In genomic region chr3:138026286-138026685, GRCm38 (mm10) we compare ENCODE assay signal across 9 mouse cellular contexts. TPM values are rescaled to one million over a fixed set of nuclear protein-coding genes. Genes with fewer than 3 reads are reported as not detected.
A peak's percentile ranks its signal among the peaks of the same experiment; 100 is the strongest.
DNase-seq lines count a peak whose midpoint lies in the region; ATAC-seq and TF ChIP-seq lines count a peak whose summit lies in the region.
"Had no signal": no experiment of that assay in that cellular context is flagged by ENCODE, and none has a peak within 500 bp of the region (broad histone marks: within the 10 kb centered on the region; RNA-seq: fewer than 3 reads in every experiment).

No protein-coding gene starts in this region.

- in situ Hi-C loops in Patski (cut with MboI; ENCODE audit: low pct_unique_long_range_greater_than_20kb): no loop called here

- CTCF ChIA-PET in Patski (lab: Charles Lee): interaction anchor here (1.7 to 1.8 kb wide), 2 partner anchors 9 to 35 kb away, joined by 4 to 7 read pairs; no protein-coding TSS in a partner anchor

- H3K4me1 ChIP-seq in midbrain, embryonic 13.5 days (replicated peaks): no peaks in the 10 kb centered on the region
- H3K4me1 ChIP-seq in midbrain, embryonic 14.5 days (ENCODE audit: control insufficient read depth, insufficient read depth, low read length): no peaks in the 10 kb centered on the region
- H3K4me1 ChIP-seq: neural tube, embryonic 13.5 days had no signal

- intact Hi-C loops in heart, postnatal 25 days (cut with DNase I): loop anchor here (2.0 kb wide), 1 partner anchor 41 kb away; the partner anchor contains the start of gene Gm5105

- no peak for TF ChIP-seq CTCF in Patski (IDR thresholded peaks at IDR 0.05)

- H3K27me3 ChIP-seq in Patski: no peaks in the 10 kb centered on the region
- no peaks in the 10 kb centered on the region for H3K27me3 ChIP-seq in midbrain, embryonic 13.5 days
- H3K27me3 ChIP-seq in midbrain, embryonic 14.5 days (ENCODE audit: control insufficient read depth, insufficient read depth, low read length): no peaks in the 10 kb centered on the region
- H3K27me3 ChIP-seq: neural tube, embryonic 13.5 days had no signal

- no peak overlapping the region for H3K9ac ChIP-seq in midbrain, embryonic 13.5 days (replicated peaks)
- no peak overlapping the region for H3K9ac ChIP-seq in midbrain, embryonic 14.5 days (replicated peaks; ENCODE audit: low read length)
- H3K9ac ChIP-seq: neural tube, embryonic 13.5 days had no signal

- DNase-seq in frontal cortex, postnatal 10 days (ENCODE audit: low spot score in 2 of 2): peak; percentile 18 to 26
- no peak for DNase-seq in frontal cortex, postnatal 25 days (ENCODE audit: low spot score in 2 of 2)
- DNase-seq in Patski (ENCODE audit: low read depth, low spot score): no peak
- DNase-seq in frontal cortex, postnatal 14 days (ENCODE audit: low spot score in 2 of 2): peak; percentile 13 to 16
- peak; percentile 35 for DNase-seq in heart, postnatal 25 days (ENCODE audit: low spot score)
- DNase-seq in thymus, postnatal 14 days: no peak
- no peak for DNase-seq in midbrain, embryonic 14.5 days

- H3K9me3 ChIP-seq in midbrain, embryonic 13.5 days: no peaks in the 10 kb centered on the region; the same call in 1 of the 2 replicates
- H3K9me3 ChIP-seq in midbrain, embryonic 14.5 days (ENCODE audit: control insufficient read depth, low read length): no peaks in the 10 kb centered on the region
- H3K9me3 ChIP-seq: neural tube, embryonic 13.5 days had no signal

- H3K4me2 ChIP-seq in midbrain, embryonic 13.5 days (replicated peaks): no peak overlapping the region
- H3K4me2 ChIP-seq in midbrain, embryonic 14.5 days (ENCODE audit: low read length): no peak overlapping the region
- H3K4me2 ChIP-seq: neural tube, embryonic 13.5 days had no signal

- WGBS in midbrain, embryonic 13.5 days: 91% methylated on average over 10 of the region's 10 CpGs
- 90% methylated on average over 10 of the region's 10 CpGs for WGBS in midbrain, embryonic 14.5 days

- ATAC-seq in Patski: peak; percentile 30
- ATAC-seq in midbrain, embryonic 13.5 days: no peak
- no peak for ATAC-seq in midbrain, embryonic 14.5 days (ENCODE audit: low FRiP score, low TSS enrichment)

- POLR2A ChIA-PET in Patski (lab: Charles Lee): interaction anchor here (0.6 to 1.2 kb wide), 2 partner anchors 9 to 651 kb away, joined by 3 to 4 read pairs; no protein-coding TSS in a partner anchor

- no peak overlapping the region for H3K27ac ChIP-seq in midbrain, embryonic 13.5 days
- no peak overlapping the region for H3K27ac ChIP-seq in midbrain, embryonic 14.5 days (replicated peaks; ENCODE audit: low read depth, low read length)
- H3K27ac ChIP-seq: neural tube, embryonic 13.5 days had no signal

- no peak overlapping the region for H3K4me3 ChIP-seq in midbrain, embryonic 13.5 days (replicated peaks)
- H3K4me3 ChIP-seq in midbrain, embryonic 14.5 days (replicated peaks; ENCODE audit: low read depth, low read length): no peak overlapping the region
- H3K4me3 ChIP-seq: neural tube, embryonic 13.5 days had no signal

- H3K36me3 ChIP-seq in midbrain, embryonic 13.5 days: no peaks in the 10 kb centered on the region
- H3K36me3 ChIP-seq in midbrain, embryonic 14.5 days (ENCODE audit: control insufficient read depth, insufficient read depth, low read length): no peaks in the 10 kb centered on the region
- H3K36me3 ChIP-seq: neural tube, embryonic 13.5 days had no signal

RNA-seq across cellular contexts. Expression of gene 1110002E22Rik, which starts 38.6 kb away (rescaled TPM):
- polyA plus RNA-seq in Patski (2021): 0.67 TPM
- total RNA-seq in heart, postnatal 25 days (2021): 10 to 100 TPM; 62.6 to 64.4 TPM
- polyA plus RNA-seq in midbrain, embryonic 13.5 days (2015; fragmentation: Nextera tagmentation; extraction: Ambion mirVana): 0.03 and 0.05 TPM in 2 replicates
- 0.12 and 0.18 TPM in 2 replicates for polyA plus RNA-seq in midbrain, embryonic 14.5 days (2014; fragmentation: Nextera tagmentation; extraction: Ambion mirVana)

RNA-seq across cellular contexts. Expression of gene Gm5105, which starts 40.9 kb away (rescaled TPM):
- polyA plus RNA-seq in Patski (2021): 0.06 TPM
- total RNA-seq in heart, postnatal 25 days (2021): 1 to 10 TPM; 1.3 to 1.8 TPM
- polyA plus RNA-seq in midbrain, embryonic 13.5 days (2015; fragmentation: Nextera tagmentation; extraction: Ambion mirVana): not detected in 2 replicates
- not detected in 2 replicates for polyA plus RNA-seq in midbrain, embryonic 14.5 days (2014; fragmentation: Nextera tagmentation; extraction: Ambion mirVana)

RNA-seq across cellular contexts. Expression of gene Dapp1, which starts 44.9 kb away (rescaled TPM):
- 4.0 TPM for polyA plus RNA-seq in Patski (2021)
- 1 to 10 TPM; 4.1 to 5.3 TPM for total RNA-seq in heart, postnatal 25 days (2021)
- 0.67 and 1.2 TPM in 2 replicates for polyA plus RNA-seq in midbrain, embryonic 13.5 days (2015; fragmentation: Nextera tagmentation; extraction: Ambion mirVana)
- polyA plus RNA-seq in midbrain, embryonic 14.5 days (2014; fragmentation: Nextera tagmentation; extraction: Ambion mirVana): 1.0 and 1.2 TPM in 2 replicates

Comparison
In these comparisons a context has a peak if more than half of its experiments do, and no peak if none do; other contexts are left out.
1. DNase-seq: peak in frontal cortex, postnatal 10 days (2 of 2), frontal cortex, postnatal 14 days (2 of 2) and heart, postnatal 25 days (single experiment); none in frontal cortex, postnatal 25 days (0 of 2), Patski (single experiment), thymus, postnatal 14 days (single experiment) and midbrain, embryonic 14.5 days (single experiment).